Mouse (Mus musculus): ENCODE data around the gene Hbb-bt.
"Not testable (repeated sequence)": the region's sequence is repeated elsewhere in the genome, so short reads cannot be mapped to it uniquely, and the experiment has no call there.

The Hbb-bt gene

GRCm38 (mm10) chr7:103808971-103809800 is 4.6 kb downstream of the Hbb-bt start:
- DNase-seq (ENCODE audit: low read depth, low spot score), result peak; percentile 31

- DNase-seq (ENCODE audit: low read depth, low spot score), result not testable (repeated sequence)
Observed at GRCm38 (mm10) chr7:103808120-103808519, 5.7 kb downstream of the Hbb-bt start.

DNA sequence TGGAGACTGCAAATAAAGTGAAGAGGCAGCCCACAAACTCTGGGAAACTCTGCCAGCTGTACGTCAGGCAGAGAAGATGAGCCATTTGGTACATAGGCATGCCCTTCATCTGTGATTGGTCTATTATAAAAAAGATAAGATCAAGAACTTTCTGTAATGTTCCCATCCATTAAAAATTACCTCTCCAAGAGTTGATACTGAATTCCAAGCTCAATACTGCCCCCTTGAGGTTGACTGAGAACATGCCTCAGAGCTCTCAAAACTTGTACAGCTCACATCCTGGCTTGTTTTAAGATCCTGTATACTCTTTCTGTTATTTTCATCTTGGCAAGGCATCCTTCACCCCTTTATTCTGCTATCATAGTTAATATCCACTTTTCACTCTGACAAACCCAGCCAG is 6.9 kb downstream of the Hbb-bt start:
- peak; percentile 51 for DNase-seq (ENCODE audit: low read depth, low spot score)

DNA sequence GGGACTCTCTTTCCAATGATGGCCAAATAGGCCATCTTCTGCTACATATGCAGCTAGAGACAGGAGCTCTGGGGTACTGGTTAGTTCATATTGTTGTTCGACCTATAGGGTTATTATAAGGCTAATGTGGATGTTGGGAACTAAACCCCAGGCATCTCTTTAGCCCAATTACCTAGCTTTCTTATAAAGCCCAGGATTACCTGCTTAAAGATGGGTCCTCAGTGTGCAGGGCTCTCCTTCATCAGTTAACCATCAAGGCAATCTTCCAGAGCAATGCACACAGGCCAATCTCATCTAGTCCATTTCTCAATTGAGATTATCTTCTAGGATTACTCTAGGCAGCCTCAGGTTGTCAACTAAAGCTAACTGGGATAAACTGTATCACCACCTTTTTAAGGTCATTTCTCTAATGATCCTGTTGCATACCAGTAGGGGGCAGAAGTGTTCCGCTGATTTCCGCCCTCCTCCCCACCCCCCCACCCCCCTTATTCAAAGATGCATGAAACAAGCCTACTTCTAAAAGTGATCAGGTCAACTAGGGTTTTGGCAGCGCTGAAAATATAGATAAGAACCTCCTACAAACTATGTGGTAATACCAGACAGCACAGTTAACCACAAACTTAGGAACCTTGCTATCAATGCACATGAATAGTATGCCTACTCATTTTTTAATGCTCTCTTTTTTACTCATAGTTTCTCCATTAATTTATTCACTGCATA is 21.0 kb downstream of the Hbb-bt start:
- peak; percentile 55 for DNase-seq (ENCODE audit: low read depth, low spot score)

DNA sequence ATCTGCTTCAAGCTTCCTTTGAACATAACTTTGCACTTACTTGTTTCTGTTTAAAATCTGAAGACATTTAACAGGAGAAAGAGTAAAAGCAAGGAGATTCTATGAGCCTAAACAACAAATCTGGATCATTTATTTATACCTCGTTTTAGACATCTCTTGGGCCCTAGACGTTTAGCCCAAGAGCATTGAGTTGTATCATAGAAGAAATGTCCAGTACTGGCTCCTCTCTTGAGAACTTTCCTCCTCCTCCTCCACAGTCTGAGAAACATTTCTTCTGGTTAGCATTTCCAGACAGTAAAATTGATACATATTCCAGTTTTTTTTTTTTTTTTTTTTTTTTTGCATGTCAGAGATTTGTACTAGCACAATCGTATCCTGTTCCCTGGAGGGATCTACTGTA is 22.1 kb downstream of the Hbb-bt start, which contains the start of gene Olfr67:
Olfr67 (minus strand) TSS at position 101 of the 400 bp plus-strand sequence.
- no peak for DNase-seq (ENCODE audit: low read depth, low spot score)

DNA sequence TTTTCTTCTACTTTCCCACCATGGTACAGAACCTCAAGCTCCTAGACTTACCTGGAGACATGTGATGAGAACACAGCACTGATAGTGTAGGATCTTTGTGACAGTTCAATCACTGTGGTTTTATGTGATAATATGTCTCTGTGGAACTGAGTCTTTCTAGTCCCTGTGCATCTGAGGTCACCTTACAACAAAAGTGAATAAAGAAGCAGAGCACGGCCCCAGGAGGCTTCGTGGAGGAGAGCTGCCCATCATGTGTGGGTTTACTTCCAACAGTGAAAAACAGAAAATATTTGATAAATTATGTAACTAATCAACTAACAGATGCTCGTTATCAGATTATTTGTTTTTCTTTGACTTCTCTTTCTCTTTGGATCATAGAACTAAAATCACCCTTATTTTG is 34.2 kb downstream of the Hbb-bt start, which contains the start of gene Olfr68:
Olfr68 (minus strand) TSS at position 101 of the 400 bp plus-strand sequence.
- DNase-seq (ENCODE audit: low read depth, low spot score), result no peak

DNA sequence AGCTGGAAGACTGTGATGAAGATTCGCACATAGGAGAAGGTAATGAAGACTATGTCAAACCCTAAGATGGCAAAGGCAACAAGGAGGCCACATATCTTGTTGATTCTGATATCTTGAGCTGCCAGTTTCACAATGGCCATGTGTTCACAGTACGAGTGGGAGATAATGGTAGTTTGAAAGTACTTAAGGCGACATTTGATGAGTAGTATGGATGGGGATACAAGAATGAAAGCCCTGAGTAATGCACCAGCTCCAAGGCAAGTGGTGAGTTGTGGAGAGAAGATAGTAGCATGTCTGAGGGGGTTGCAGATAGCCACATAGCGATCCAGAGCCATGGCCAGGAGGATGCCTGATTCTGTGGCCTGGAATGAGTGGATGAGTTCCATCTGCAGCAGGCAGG is 36.1 kb downstream of the Hbb-bt start:
- not testable (repeated sequence) for DNase-seq (ENCODE audit: low read depth, low spot score)

DNA sequence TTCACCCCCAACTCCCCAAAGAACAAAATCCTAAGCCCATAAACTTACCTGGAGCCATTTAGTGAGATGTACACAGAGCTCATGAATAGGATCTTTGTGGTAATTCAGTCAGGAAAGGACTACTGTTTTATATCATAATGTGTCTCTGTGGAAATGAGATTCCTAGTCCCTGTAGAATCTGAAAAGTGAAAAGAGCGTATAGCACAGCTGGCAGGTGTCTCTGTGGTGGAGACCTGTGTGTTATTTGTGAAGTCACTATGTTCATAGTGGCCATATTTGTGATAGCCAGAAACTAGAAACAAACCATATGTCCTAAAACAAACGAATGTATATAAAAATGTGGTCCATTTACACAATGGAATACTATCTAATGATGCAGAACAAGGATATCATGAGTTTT is 42.3 kb downstream of the Hbb-bt start, which contains the start of gene Olfr69:
Olfr69 (minus strand) TSS at position 101 of the 400 bp plus-strand sequence.
- DNase-seq (ENCODE audit: low read depth, low spot score), result no peak

DNA sequence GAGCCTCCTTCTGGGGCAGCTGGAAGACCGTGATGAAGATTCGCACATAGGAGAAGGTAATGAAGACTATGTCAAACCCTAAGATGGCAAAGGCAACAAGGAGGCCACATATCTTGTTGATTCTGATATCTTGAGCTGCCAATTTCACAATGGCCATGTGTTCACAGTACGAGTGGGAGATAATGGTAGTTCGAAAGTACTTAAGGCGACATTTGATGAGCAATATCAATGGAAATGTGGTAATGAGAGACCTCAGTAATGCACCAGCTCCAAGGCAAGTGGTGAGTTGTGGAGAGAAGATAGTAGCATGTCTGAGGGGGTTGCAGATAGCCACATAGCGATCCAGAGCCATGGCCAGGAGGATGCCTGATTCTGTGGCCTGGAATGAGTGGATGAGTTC is 46.1 kb downstream of the Hbb-bt start:
- DNase-seq (ENCODE audit: low read depth, low spot score), result not testable (repeated sequence)

All from A20 (cell line).